In the genomic region with DNA sequence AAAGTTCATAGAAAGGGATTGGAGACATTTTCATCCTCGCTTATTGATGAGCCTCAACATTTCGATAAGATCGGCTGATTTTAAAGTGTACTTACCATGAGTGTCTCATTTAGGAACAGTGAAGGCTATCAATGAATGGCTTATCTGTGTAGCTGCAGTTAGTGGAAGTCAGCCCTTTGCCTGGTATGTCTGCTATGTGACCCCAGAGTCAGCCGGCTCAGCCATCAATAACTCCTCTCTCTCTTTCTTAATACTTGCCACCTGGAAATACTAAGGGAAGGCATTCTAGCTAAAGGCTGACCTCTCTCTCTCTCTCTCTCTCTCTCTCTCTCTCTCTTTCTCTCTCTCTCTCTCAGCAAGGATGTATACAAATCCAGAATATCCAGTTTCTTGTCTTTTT, we compare ENCODE assay signal across 20 mouse cellular contexts. TPM values are rescaled to one million over a fixed set of nuclear protein-coding genes. Genes with fewer than 3 reads are reported as not detected.
DNase-seq lines count a peak whose midpoint lies in the region; ATAC-seq lines count a peak whose summit lies in the region.
"Had no signal": no experiment of that assay in that cellular context is flagged by ENCODE, and none has a peak within 500 bp of the region (broad histone marks: within the 10 kb centered on the region; RNA-seq: fewer than 3 reads in every experiment).

No protein-coding gene starts in this region.

- intact Hi-C loops in heart, postnatal 36 days (cut with DNase I), result no loop called here

- no peaks in the 10 kb centered on the region for H3K9me3 ChIP-seq in heart, embryonic 13.5 days
- no peaks in the 10 kb centered on the region for H3K9me3 ChIP-seq in midbrain, embryonic 11.5 days (ENCODE audit: control insufficient read depth, low read length)
- H3K9me3 ChIP-seq in midbrain, embryonic 14.5 days (ENCODE audit: control insufficient read depth, low read length), result no peaks in the 10 kb centered on the region
- H3K9me3 ChIP-seq in kidney, embryonic 16.5 days (ENCODE audit: low read length), result no peaks in the 10 kb centered on the region
- H3K9me3 ChIP-seq: forebrain, embryonic 12.5 days; neural tube, embryonic 15.5 days had no signal

- peaks cover 34% of the 10 kb centered on the region for H3K4me1 ChIP-seq in heart, embryonic 13.5 days
- H3K4me1 ChIP-seq in midbrain, embryonic 11.5 days (ENCODE audit: control insufficient read depth, insufficient read depth, low read length), result no peaks in the 10 kb centered on the region
- no peaks in the 10 kb centered on the region for H3K4me1 ChIP-seq in midbrain, embryonic 14.5 days (ENCODE audit: control insufficient read depth, insufficient read depth, low read length)
- H3K4me1 ChIP-seq in kidney, embryonic 16.5 days (ENCODE audit: insufficient read depth, low read length), result no peaks in the 10 kb centered on the region
- H3K4me1 ChIP-seq: forebrain, embryonic 12.5 days; neural tube, embryonic 15.5 days had no signal

- no peak overlapping the region for H3K4me2 ChIP-seq in heart, embryonic 13.5 days
- no peak overlapping the region for H3K4me2 ChIP-seq in midbrain, embryonic 11.5 days
- no peak overlapping the region for H3K4me2 ChIP-seq in midbrain, embryonic 14.5 days (ENCODE audit: low read length)
- H3K4me2 ChIP-seq in kidney, embryonic 16.5 days (replicated peaks; ENCODE audit: low read depth, low read length), result no peak overlapping the region
- H3K4me2 ChIP-seq: forebrain, embryonic 12.5 days; neural tube, embryonic 15.5 days had no signal

- no peak overlapping the region for H3K4me3 ChIP-seq in heart, embryonic 13.5 days
- no peak overlapping the region for H3K4me3 ChIP-seq in midbrain, embryonic 11.5 days (ENCODE audit: low read depth, low read length)
- no peak overlapping the region for H3K4me3 ChIP-seq in midbrain, embryonic 14.5 days (replicated peaks; ENCODE audit: low read depth, low read length)
- H3K4me3 ChIP-seq in kidney, embryonic 16.5 days (ENCODE audit: low read length), result no peak overlapping the region
- H3K4me3 ChIP-seq: forebrain, embryonic 12.5 days; neural tube, embryonic 15.5 days had no signal

- DNase-seq in heart, postnatal 36 days, result no peak
- DNase-seq in midbrain, embryonic 11.5 days (ENCODE audit: low spot score, missing footprints), result peak; percentile 76
- DNase-seq in midbrain, embryonic 14.5 days, result no peak
- DNase-seq in forelimb bud, embryonic 11.5 days (ENCODE audit: low read depth, low spot score), result peak; percentile 54
- DNase-seq: B cell, adult 2 months; cerebellum, adult 8-10 months; heart, adult 18-20 months; kidney, adult 2 months; kidney, postnatal 14 days; liver; lung, postnatal 14 days; right cerebral cortex, postnatal 14 days; spleen, adult 18-20 months; thymus, postnatal 36 days had no signal

- no peak for ATAC-seq in heart, embryonic 13.5 days (ENCODE audit: extremely low read depth, insufficient number of reproducible peaks, low FRiP score, low TSS enrichment)
- ATAC-seq in midbrain, embryonic 11.5 days (ENCODE audit: low FRiP score), result no peak
- ATAC-seq in midbrain, embryonic 14.5 days (ENCODE audit: low FRiP score, low TSS enrichment), result no peak
- no peak for ATAC-seq in kidney, embryonic 16.5 days (ENCODE audit: low FRiP score, low TSS enrichment)
- no peak for ATAC-seq in cerebellum, adult (ENCODE audit: insufficient number of reproducible peaks, low FRiP score, low TSS enrichment)
- ATAC-seq: midbrain, embryonic 16.5 days had no signal

- H3K27ac ChIP-seq in heart, embryonic 13.5 days (replicated peaks), result peak overlapping the region; percentile 72
- no peak overlapping the region for H3K27ac ChIP-seq in midbrain, embryonic 11.5 days (ENCODE audit: low read depth, low read length)
- no peak overlapping the region for H3K27ac ChIP-seq in midbrain, embryonic 14.5 days (replicated peaks; ENCODE audit: low read depth, low read length)
- no peak overlapping the region; the same call in 1 of the 2 replicates for H3K27ac ChIP-seq in kidney, embryonic 16.5 days (ENCODE audit: low read length)
- H3K27ac ChIP-seq: forebrain, embryonic 12.5 days; neural tube, embryonic 15.5 days had no signal

- 31% methylated on average over 4 of the region's 4 CpGs for WGBS in heart, embryonic 13.5 days
- WGBS in midbrain, embryonic 11.5 days, result 82% methylated on average over 4 of the region's 4 CpGs
- 93% methylated on average over 4 of the region's 4 CpGs for WGBS in midbrain, embryonic 14.5 days
- 66% methylated on average over 4 of the region's 4 CpGs for WGBS in kidney, embryonic 16.5 days

- H3K36me3 ChIP-seq in heart, embryonic 13.5 days, result peaks cover 76% of the 10 kb centered on the region
- no peaks in the 10 kb centered on the region for H3K36me3 ChIP-seq in midbrain, embryonic 11.5 days (ENCODE audit: control insufficient read depth, insufficient read depth, low read length)
- no peaks in the 10 kb centered on the region for H3K36me3 ChIP-seq in midbrain, embryonic 14.5 days (ENCODE audit: control insufficient read depth, insufficient read depth, low read length)
- H3K36me3 ChIP-seq in kidney, embryonic 16.5 days (ENCODE audit: insufficient read depth, low read length), result peaks cover 13% of the 10 kb centered on the region
- H3K36me3 ChIP-seq: forebrain, embryonic 12.5 days; neural tube, embryonic 15.5 days had no signal

- no peaks in the 10 kb centered on the region for H3K27me3 ChIP-seq in heart, embryonic 13.5 days (replicated peaks)
- H3K27me3 ChIP-seq in midbrain, embryonic 11.5 days (ENCODE audit: control insufficient read depth, insufficient read depth, low read length), result no peaks in the 10 kb centered on the region
- H3K27me3 ChIP-seq in midbrain, embryonic 14.5 days (ENCODE audit: control insufficient read depth, insufficient read depth, low read length), result no peaks in the 10 kb centered on the region
- no peaks in the 10 kb centered on the region for H3K27me3 ChIP-seq in kidney, embryonic 16.5 days (ENCODE audit: insufficient read depth, low read length)
- H3K27me3 ChIP-seq: forebrain, embryonic 12.5 days; neural tube, embryonic 15.5 days had no signal

- no peak overlapping the region for H3K9ac ChIP-seq in heart, embryonic 13.5 days
- no peak overlapping the region for H3K9ac ChIP-seq in midbrain, embryonic 11.5 days (ENCODE audit: low read length)
- H3K9ac ChIP-seq in midbrain, embryonic 14.5 days (replicated peaks; ENCODE audit: low read length), result no peak overlapping the region
- H3K9ac ChIP-seq in kidney, embryonic 16.5 days (replicated peaks; ENCODE audit: low read length), result no peak overlapping the region
- H3K9ac ChIP-seq: forebrain, embryonic 12.5 days; neural tube, embryonic 15.5 days had no signal

RNA-seq across cellular contexts. Expression of a gene that starts 52.2 kb away (rescaled TPM):
- 38.2 and 42.8 TPM in 2 replicates for polyA plus RNA-seq in heart, embryonic 13.5 days (2015; fragmentation: Nextera tagmentation; extraction: Ambion mirVana)
- 10 to 100 TPM; 39.2 to 43.5 TPM for total RNA-seq in heart, postnatal 36 days (2021)
- 13.4 and 17.9 TPM in 2 replicates for polyA plus RNA-seq in midbrain, embryonic 11.5 days (2014; fragmentation: Nextera tagmentation; extraction: Ambion mirVana)
- polyA plus RNA-seq in midbrain, embryonic 14.5 days (2014; fragmentation: Nextera tagmentation; extraction: Ambion mirVana), result 3.7 and 7.1 TPM in 2 replicates
- 28.6 and 32.4 TPM in 2 replicates for polyA plus RNA-seq in kidney, embryonic 16.5 days (2015; fragmentation: Nextera tagmentation; extraction: Ambion mirVana)

Comparison
In these comparisons a context has a peak if more than half of its experiments do, and no peak if none do; other contexts are left out.
1. DNase-seq: peak in midbrain, embryonic 11.5 days (single experiment) and forelimb bud, embryonic 11.5 days (single experiment); none in heart, postnatal 36 days (0 of 2) and midbrain, embryonic 14.5 days (single experiment).